Mouse (Mus musculus) frontal cortex, postnatal 10 days (tissue): ENCODE measurements at regions not wholly inside any gene's neighbourhood (a gene's known extent, or its start where the extent isn't known, plus 50 kb on each side); places are given as distances from the start of the nearest gene placed in this dataset.
A peak's percentile ranks its signal among the peaks of the same experiment; 100 is the strongest.

Source experiments
- DNase-seq, 2 experiments: peaks; one replicate each; pipeline ENCODE4 v3.0.0; 2022; ENCODE audit warnings: low spot score in 2 of 2, mixed read lengths in 1 of 2

DNA sequence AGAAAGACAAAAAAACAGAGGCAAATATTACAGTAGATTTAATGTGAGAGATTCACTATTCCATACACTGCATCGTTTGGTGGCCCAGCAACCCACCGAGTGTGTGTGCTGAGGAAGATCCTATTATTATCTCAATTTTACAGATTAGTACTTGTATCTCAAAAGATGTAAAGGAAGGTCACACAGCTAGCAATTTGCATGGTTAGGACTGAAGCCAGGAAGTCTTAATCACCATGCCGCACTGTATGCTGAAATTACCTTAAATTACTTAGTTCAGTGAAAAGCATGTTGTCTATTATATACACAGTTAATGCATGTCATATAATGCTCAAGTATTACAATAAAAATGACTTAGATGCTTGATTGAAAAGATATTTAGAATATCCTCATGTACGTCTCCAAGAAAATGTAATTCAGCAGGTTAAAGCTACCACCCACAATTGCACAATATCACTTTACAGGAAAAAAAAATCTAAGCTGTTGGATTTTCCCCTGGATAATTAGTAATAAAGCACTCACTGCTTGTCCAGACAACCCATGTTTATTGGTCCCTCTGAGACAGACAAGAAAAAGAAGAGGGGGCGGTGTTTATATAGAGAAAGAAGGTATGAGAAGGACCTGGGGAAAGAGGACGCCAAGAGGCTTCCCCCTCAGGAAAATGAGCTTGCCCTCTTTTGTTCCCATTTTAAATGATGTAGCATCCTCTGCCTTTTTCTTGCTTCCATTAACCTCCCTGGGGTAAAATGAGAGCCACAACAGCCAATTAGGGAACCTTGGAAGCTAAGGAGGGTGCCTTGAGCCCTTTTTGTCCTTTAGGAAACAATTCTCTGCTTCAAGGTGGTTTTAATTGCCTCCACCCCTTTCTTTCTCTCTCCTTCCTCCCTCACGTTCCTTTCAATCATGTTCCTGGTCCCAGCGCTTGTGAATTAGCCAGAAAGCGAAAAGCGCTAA lies 204.6 kb upstream of the Xrcc4 start:
- no peak for DNase-seq

- no peak for DNase-seq
These were observed 203.5 kb upstream of the Xrcc4 start for GRCm38 (mm10) chr13:90292905-90293304.

- no peak for DNase-seq
These were observed 202.7 kb upstream of the Xrcc4 start for GRCm38 (mm10) chr13:90292124-90292523.

DNA sequence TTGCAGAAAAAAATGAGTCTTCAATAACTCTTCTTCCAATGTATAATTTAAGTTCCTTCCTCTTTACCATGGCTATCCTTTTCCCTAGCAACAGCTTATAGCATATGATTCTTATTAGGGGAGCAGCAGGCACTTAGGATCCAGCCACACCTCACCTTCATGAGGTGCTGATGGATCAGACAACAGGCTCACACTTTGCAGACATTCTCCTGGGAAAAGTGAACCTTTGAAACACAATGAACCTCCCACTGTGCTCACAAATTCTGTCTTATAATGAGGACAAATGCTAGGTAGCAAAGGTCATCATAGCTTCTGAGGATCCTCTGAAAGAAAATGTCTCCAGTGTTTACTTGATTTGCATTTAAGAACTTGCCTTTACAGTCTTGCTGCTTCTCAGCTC lies 191.6 kb upstream of the Xrcc4 start:
- no peak for DNase-seq

DNA sequence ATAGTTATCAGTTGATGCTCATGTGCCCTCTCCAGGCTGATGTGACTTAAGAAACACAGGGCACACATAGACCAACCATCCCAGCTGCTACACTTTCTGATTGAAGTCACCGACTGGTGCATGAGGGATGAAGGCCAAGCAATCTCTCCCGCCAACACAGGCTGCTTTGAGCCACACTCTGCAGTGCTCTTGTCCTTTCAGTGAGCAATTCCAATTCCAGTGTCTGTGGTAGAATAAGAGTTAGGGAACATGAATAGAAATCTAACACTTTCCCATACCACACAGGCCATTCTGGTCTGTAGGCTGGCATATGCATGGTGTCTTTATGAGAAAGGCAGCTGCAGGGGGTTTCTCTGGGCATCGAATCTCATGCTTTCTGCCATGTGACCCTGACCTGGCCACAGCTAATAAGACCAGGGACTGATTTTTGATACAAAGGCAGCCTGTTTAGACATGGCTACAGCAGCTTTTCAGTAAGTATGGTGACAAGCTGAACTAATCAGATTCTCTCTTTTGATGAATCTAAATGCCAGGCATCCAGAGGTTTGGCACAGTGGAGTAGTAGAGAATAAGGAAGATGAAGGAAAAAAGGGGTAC lies 190.5 kb upstream of the Xrcc4 start:
- peak; percentile 5 to 16 for DNase-seq

GRCm38 (mm10) chr13:90279355-90279754 lies 189.9 kb upstream of the Xrcc4 start:
- DNase-seq: no peak

- DNase-seq: no peak
These were observed 169.8 kb upstream of the Xrcc4 start for GRCm38 (mm10) chr13:90259071-90259742.

GRCm38 (mm10) chr13:90252981-90253380 lies 163.6 kb upstream of the Xrcc4 start:
- no peak for DNase-seq

GRCm38 (mm10) chr13:90245997-90246765 lies 156.8 kb upstream of the Xrcc4 start:
- no peak for DNase-seq

GRCm38 (mm10) chr13:90238331-90238730 lies 148.9 kb upstream of the Xrcc4 start:
- DNase-seq: no peak

GRCm38 (mm10) chr13:90233986-90234385 lies 144.6 kb upstream of the Xrcc4 start:
- no peak for DNase-seq

DNA sequence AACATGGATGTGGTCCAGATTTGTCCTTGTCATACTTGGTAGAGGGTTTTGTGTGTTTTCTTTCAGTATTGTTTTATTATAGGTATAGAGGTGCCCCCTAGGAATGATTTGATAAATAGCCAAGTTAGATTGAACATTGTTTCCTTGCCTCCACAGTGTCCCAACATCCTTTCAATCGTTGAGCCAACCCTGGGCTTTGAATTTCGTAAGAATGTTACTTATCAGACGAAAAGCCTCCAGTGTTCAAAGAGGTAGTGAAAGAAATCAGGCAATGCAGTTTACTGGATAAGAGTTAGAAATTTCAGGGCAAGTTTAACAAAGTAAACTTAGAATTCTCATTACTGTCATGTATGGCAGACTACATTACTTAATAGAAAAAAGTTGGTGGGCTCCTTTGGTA lies 144.2 kb upstream of the Xrcc4 start:
- no peak for DNase-seq

- DNase-seq: no peak
These were observed 139.7 kb upstream of the Xrcc4 start for GRCm38 (mm10) chr13:90229106-90229505.

DNA sequence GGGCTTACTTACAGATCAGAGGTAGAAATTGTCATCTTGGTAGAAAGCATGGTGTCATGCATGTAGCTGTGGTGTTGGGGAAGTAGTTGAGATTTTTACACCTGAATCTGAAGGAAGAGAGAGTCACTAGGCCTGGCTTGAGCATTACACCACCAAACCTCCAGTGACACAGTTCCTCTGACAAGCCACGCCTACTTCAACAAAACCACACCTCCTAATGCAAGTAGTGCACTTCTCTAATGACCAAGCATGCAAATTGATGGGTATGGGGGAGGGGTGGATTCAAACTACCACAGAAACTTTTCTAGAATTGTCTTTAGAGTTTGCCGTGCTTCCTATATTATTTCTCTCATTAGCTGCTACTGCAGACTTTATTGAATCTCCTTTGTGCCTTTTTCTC lies 136.8 kb upstream of the Xrcc4 start:
- DNase-seq: no peak

DNA sequence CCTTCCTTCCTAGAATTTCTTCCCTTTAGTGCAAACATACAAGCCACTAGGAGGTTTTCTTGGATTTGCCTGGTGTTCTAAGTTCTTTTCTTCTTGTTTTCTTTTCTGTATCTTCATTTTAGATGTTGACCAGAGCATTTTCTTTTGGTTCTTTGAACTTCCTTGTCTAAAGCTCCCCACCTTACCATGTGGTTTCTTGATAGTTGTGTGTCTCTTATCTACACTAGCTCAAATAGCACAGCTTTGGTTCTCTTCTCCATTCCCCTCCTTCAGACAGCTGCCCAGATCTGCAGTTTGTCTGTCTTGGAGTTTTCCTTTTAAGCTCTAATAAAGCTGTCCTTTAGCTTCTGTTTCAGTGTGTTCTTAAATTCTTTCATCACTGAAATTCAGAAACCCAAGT lies 123.0 kb upstream of the Xrcc4 start:
- no peak for DNase-seq

- DNase-seq: no peak
These were observed 118.5 kb upstream of the Xrcc4 start for GRCm38 (mm10) chr13:90207875-90208274.
